Mouse (Mus musculus): ENCODE results near the gene Mdp1. TPM values are rescaled to one million over a fixed set of nuclear protein-coding genes. Genes with fewer than 3 reads are reported as not detected.
A peak's percentile ranks its signal among the peaks of the same experiment; 100 is the strongest.

Mdp1 gene
- polyA plus RNA-seq (2012; rRNA removed), result 37.0 and 42.4 TPM in 2 replicates

GRCm38 (mm10) chr14:55659960-55660573 is at the start of gene Mdp1:
TSS of gene Mdp1 (minus strand) at chr14:55660508.
- DNase-seq (ENCODE audit: low spot score), result peak; percentile 63

- DNase-seq (ENCODE audit: low spot score), result no peak
These were observed 49.2 kb upstream of the Mdp1 start for GRCm38 (mm10) chr14:55709509-55709908.

GRCm38 (mm10) chr14:55707397-55707796 is 47.1 kb upstream of the Mdp1 start:
- no peak for DNase-seq (ENCODE audit: low spot score)

- DNase-seq (ENCODE audit: low spot score), result no peak
These were observed 45.8 kb upstream of the Mdp1 start for GRCm38 (mm10) chr14:55706051-55706600.

- DNase-seq (ENCODE audit: low spot score), result no peak
These were observed 42.5 kb upstream of the Mdp1 start for GRCm38 (mm10) chr14:55702761-55703160.

- no peak for DNase-seq (ENCODE audit: low spot score)
These were observed 40.8 kb upstream of the Mdp1 start for GRCm38 (mm10) chr14:55701131-55701530.

- DNase-seq (ENCODE audit: low spot score), result no peak
These were observed 36.9 kb upstream of the Mdp1 start for GRCm38 (mm10) chr14:55697226-55697625.

GRCm38 (mm10) chr14:55689433-55689832 is 29.1 kb upstream of the Mdp1 start:
- DNase-seq (ENCODE audit: low spot score), result no peak

- DNase-seq (ENCODE audit: low spot score), result no peak
These were observed 21.8 kb upstream of the Mdp1 start for GRCm38 (mm10) chr14:55682118-55682493.

GRCm38 (mm10) chr14:55681160-55682117 is 21.1 kb upstream of the Mdp1 start, which contains the start of gene Tinf2:
TSS of gene Tinf2 (minus strand) at chr14:55681820.
- DNase-seq (ENCODE audit: low spot score), result peak; percentile 84

GRCm38 (mm10) chr14:55677615-55678014 is 17.3 kb upstream of the Mdp1 start:
- no peak for DNase-seq (ENCODE audit: low spot score)

GRCm38 (mm10) chr14:55672741-55673060 is 12.4 kb upstream of the Mdp1 start:
- DNase-seq (ENCODE audit: low spot score), result no peak

GRCm38 (mm10) chr14:55671833-55672740 is 11.8 kb upstream of the Mdp1 start, which contains the start of the genes Gmpr2 and Nedd8:
TSS of gene Gmpr2 (plus strand) at chr14:55671941.
TSS of gene Nedd8 (minus strand) at chr14:55672124.
- peak; percentile 90 for DNase-seq (ENCODE audit: low spot score)

- DNase-seq (ENCODE audit: low spot score), result no peak
These were observed 11.2 kb upstream of the Mdp1 start for GRCm38 (mm10) chr14:55671486-55671832.

- no peak for DNase-seq (ENCODE audit: low spot score)
These were observed 328 bp upstream of the Mdp1 start for GRCm38 (mm10) chr14:55660636-55661035.

GRCm38 (mm10) chr14:55658011-55658410 is 2.3 kb downstream of the Mdp1 start:
- DNase-seq (ENCODE audit: low spot score), result no peak

- DNase-seq (ENCODE audit: low spot score), result no peak
These were observed 3.4 kb downstream of the Mdp1 start for GRCm38 (mm10) chr14:55656935-55657334.

- DNase-seq (ENCODE audit: low spot score), result no peak
These were observed 8.8 kb downstream of the Mdp1 start for GRCm38 (mm10) chr14:55651528-55651927.

GRCm38 (mm10) chr14:55649884-55650283 is 10.4 kb downstream of the Mdp1 start, which contains the start of gene Tssk4:
TSS of gene Tssk4 (plus strand) at chr14:55650184.
- DNase-seq (ENCODE audit: low spot score), result no peak

- DNase-seq (ENCODE audit: low spot score), result no peak
These were observed 15.9 kb downstream of the Mdp1 start for GRCm38 (mm10) chr14:55644261-55644888.

All from urinary bladder, adult 2 months (tissue).